Mouse (Mus musculus) liver, embryonic 14.5 days (tissue): ENCODE measurements around the gene Hc. TPM values are rescaled to one million over a fixed set of nuclear protein-coding genes. Genes with fewer than 3 reads are reported as not detected.

Source experiments
- ATAC-seq: fragments of 200-750 bp; cut with Nextera tagmentation; 2 replicates; pipeline ENCODE4 v1.8.0; 2017; ENCODE audit warnings: moderate number of reproducible peaks, mild to moderate bottlenecking, moderate library complexity; ENCODE audit not compliant: insufficient read depth
- DNase-seq, 3 experiments: peaks; one replicate each; pipeline ENCODE4 v3.0.0-alpha.2; 2012 to 2013; ENCODE audit warnings: low read depth in 3 of 3, low spot score in 3 of 3
- H3K27ac ChIP-seq: fragments of 300-500 bp; sonication (generic); 2 replicates; pipeline ENCODE4 v1.5.1; 2014; ENCODE audit warnings: moderate library complexity, mild to moderate bottlenecking, control low read depth, inconsistent platforms
- H3K27me3 ChIP-seq: fragments of 300-500 bp; sonication (generic); 2 replicates; pipeline ENCODE4 v1.6.1; 2014; ENCODE audit warnings: mild to moderate bottlenecking, low read length, moderate library complexity; ENCODE audit not compliant: control insufficient read depth, insufficient read depth
- H3K36me3 ChIP-seq: fragments of 300-500 bp; sonication (generic); replicated peaks from 2 replicates; pipeline ENCODE4 v1.6.1; 2014; ENCODE audit warnings: low read depth; ENCODE audit not compliant: control insufficient read depth, insufficient read depth
- H3K4me1 ChIP-seq, 2 experiments: fragments of 200-500 bp in 1 of 2; fragments of 300-500 bp in 1 of 2; sonication (generic) in 1 of 2; replicated peaks; 2 replicates each; pipeline ENCODE4 v1.6.1; 2012 to 2014; ENCODE audit warnings: antibody characterized with exemption in 1 of 2, inconsistent platforms in 1 of 2, low read length in 1 of 2; ENCODE audit not compliant: control insufficient read depth in 2 of 2, insufficient read depth in 2 of 2
- H3K4me2 ChIP-seq: fragments of 300-500 bp; sonication (generic); 2 replicates; pipeline ENCODE4 v1.6.1; 2014; ENCODE audit warnings: low read depth, mild to moderate bottlenecking, control low read depth, moderate library complexity
- H3K4me3 ChIP-seq, 2 experiments: fragments of 200-500 bp in 1 of 2; fragments of 300-500 bp in 1 of 2; sonication (generic) in 1 of 2; 2 replicates each; pipeline ENCODE4 v1.5.1; 2012 to 2014; ENCODE audit warnings: low read depth in 2 of 2, low read length in 2 of 2, mild to moderate bottlenecking in 2 of 2, control low read depth in 1 of 2, inconsistent platforms in 1 of 2, moderate library complexity in 1 of 2; ENCODE audit not compliant: insufficient read depth in 1 of 2
- H3K9ac ChIP-seq: fragments of 300-500 bp; sonication (generic); replicated peaks from 2 replicates; pipeline ENCODE4 v1.6.1; 2014; ENCODE audit warnings: mild to moderate bottlenecking, control low read depth, moderate library complexity
- H3K9me3 ChIP-seq: fragments of 300-500 bp; sonication (generic); 2 replicates; pipeline ENCODE4 v1.6.1; 2016; ENCODE audit warnings: low read length, mixed read lengths; ENCODE audit not compliant: control insufficient read depth
- CTCF ChIP-seq: IDR thresholded peaks from 2 replicates; pipeline ENCODE4 v1.5.1; 2016; ENCODE audit warnings: antibody characterized with exemption, low read depth, control low read depth
- EP300 ChIP-seq: IDR thresholded peaks from 2 replicates; pipeline ENCODE4 v1.6.1; 2016; ENCODE audit warnings: antibody characterized with exemption, low read depth
- WGBS: fragments of 180-500 bp; shearing (Covaris S2); extraction: QIAGEN DNeasy Blood & Tissue Kit; methylation state at CpG from one replicate; pipeline ENCODE4 v1.1.7; 2014; ENCODE audit not compliant: insufficient replicate concordance; 5-methylcytosine and 5-hydroxymethylcytosine counted together
- polyA plus RNA-seq, 2 experiments: library from polyadenylated mRNA; depleted of rRNA in 1 of 2; stranded (reverse) in 1 of 2; unstranded in 1 of 2; fragments of >200 nt; fragmentation: Nextera tagmentation in 1 of 2; extraction: Ambion mirVana in 1 of 2; gene quantifications; 2 replicates each; pipeline versions ENCODE4 v1.2.1 to v1.2.3; 2012 to 2014

Hc gene
- polyA plus RNA-seq, 2 experiments: 37.4 to 56.3 TPM

DNA sequence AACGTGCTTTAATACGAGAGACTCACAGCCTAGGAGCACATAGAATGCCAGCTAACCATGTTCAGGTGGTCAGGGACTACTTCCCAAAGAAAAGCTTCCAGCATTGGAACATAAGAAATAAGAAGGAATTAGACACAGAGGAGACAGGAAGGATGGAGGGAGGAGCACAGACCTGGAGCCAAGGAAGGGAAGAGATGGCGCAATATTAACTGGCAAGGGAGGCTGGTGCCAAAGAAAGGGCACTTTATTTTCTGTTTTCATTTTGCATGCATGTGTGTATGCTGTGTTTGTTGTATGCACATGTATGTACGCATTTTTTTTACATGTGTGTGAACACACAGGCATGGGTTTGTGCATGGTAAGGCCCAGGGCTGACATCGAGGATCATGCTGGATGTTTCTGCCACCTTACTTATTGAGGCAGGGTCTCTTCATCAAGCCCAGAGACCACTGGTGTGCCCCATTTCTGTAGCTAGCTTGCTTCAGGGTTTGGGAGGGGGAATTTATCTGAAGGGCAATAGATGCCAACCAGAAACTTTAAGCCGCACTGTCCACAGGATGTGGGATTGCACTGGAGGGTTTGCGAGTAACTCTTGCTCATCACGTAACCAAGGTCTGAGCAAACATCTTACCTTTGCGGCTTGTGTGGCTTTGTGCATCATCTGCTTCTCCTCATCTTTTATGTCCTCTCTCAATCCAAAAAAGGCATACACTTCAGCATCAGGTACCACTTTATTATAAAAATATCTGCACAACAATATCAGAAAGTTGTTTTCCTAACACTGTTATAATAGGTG is 22.5 kb downstream of the Hc start:
- WGBS: 66% methylated on average over 9 of the region's 9 CpGs
- ATAC-seq (no peak), DNase-seq (no peak)
- Histone ChIP-seq H3K9ac (no peak overlapping the region), H3K27me3 (no peaks in the 10 kb centered on the region), H3K4me2 (no peak overlapping the region), H3K4me3 (no peak overlapping the region), H3K4me1 (no peaks in the 10 kb centered on the region; a peak in 1 of 4 replicates), H3K36me3 (no peaks in the 10 kb centered on the region), H3K9me3 (no peaks in the 10 kb centered on the region), H3K27ac (no peak overlapping the region)
- TF ChIP-seq CTCF (no peak), EP300 (no peak)

DNA sequence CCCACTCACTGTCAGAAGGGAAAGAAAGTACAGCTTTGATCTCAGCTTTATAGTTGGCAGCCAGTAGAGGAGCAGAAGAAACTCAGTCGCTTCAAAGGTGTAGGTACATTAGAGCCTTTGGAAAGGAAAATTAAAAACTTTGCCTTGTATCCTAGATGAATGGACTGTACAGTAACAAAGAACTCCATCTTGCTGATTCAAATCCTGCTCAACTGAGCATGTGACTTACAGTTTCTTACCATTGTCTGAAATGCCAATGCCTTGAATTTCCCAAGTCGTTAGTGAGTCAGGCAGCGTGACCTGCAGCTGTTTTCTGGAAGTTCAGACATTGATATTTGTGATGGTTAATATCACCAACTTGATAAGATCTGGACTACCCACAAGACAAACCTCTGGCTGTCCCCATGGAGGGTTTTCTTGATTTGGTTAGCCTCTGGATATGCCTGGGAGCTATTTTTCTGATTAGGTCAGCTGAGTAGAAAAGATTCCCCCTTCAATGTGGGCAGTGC is 36.5 kb downstream of the Hc start:
- 60% methylated on average over 3 of the region's 3 CpGs for WGBS
- Histone ChIP-seq H3K36me3 (no peaks in the 10 kb centered on the region), H3K27me3 (no peaks in the 10 kb centered on the region), H3K27ac (no peak overlapping the region), H3K4me1 (no peaks in the 10 kb centered on the region), H3K4me3 (no peak overlapping the region), H3K4me2 (no peak overlapping the region), H3K9me3 (no peaks in the 10 kb centered on the region), H3K9ac (no peak overlapping the region)
- no peak for DNase-seq
- TF ChIP-seq EP300 (no peak), CTCF (no peak)
- no peak for ATAC-seq

DNA sequence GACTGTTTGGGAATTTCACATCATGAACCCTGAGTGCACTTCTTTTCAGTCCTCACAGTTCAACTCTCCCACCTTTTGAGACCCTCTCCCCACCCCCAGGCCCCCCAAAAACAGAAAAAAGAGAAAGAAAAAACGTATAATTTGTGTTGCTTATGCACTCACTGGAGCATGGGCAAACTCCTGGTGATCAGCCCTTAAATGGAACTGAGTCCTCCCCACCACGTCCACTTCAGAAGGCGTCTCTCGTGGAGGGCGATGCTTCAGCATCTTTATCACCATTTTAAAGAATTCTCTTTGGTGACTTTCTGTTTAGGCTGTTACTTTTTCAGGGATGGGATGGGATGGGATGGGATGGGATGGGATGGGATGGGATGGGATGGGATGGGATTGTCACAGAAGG is 39.4 kb downstream of the Hc start:
- Histone ChIP-seq H3K27ac (no peak overlapping the region), H3K9me3 (no peaks in the 10 kb centered on the region), H3K4me3 (no peak overlapping the region), H3K36me3 (no peaks in the 10 kb centered on the region), H3K9ac (no peak overlapping the region), H3K4me2 (no peak overlapping the region), H3K4me1 (no peaks in the 10 kb centered on the region), H3K27me3 (no peaks in the 10 kb centered on the region)
- WGBS: 63% methylated on average over 5 of the region's 5 CpGs
- ATAC-seq (no peak), DNase-seq (no peak)
- no peak for TF ChIP-seq CTCF
- TF ChIP-seq EP300: no peak

DNA sequence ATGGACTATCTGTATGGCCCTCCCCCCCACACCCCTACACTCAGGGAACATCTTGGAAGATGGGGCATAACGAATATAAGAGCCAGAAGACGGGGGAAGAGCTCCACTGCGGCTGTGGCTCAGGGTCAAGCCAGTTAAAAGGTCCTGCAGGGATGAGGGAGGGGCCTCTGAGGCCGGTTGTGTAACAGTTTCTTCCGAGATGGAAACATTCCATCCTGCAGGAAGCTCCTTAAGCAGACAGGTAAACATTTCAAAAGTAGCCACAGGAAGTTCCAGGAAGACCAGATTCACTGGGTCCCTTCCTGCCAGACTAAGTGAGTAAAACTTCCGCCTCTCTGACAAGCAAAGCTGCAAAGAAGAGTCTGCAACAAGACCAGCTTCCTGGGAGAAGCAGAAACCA is 45.4 kb downstream of the Hc start:
- Histone ChIP-seq H3K4me3 (no peak overlapping the region), H3K4me1 (no peaks in the 10 kb centered on the region), H3K9ac (no peak overlapping the region), H3K27me3 (no peaks in the 10 kb centered on the region), H3K4me2 (no peak overlapping the region), H3K9me3 (no peaks in the 10 kb centered on the region), H3K27ac (no peak overlapping the region), H3K36me3 (no peaks in the 10 kb centered on the region)
- WGBS: 12% methylated on average over 6 of the region's 6 CpGs
- DNase-seq (no peak), ATAC-seq (no peak)
- TF ChIP-seq CTCF: no peak
- TF ChIP-seq EP300: no peak

DNA sequence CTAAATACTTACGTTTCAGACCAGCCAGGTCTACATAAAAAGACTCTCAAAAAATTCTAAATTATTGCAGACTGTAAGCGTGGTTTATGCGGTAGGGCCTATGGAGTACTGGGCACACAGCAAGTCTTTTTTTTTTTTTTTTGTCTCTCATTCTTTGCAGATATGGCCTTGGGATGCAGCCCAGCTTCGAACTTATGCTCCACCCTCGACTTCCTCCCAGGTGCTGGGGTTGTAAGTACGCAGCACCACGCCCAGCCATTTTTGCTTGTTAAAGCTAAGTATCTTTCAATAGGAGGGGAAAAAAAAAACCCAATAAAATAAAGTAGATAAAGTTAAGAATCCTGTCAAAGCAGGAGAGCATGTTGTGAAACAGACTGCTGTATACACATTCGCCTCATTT is 49.6 kb downstream of the Hc start:
- Histone ChIP-seq H3K27ac (no peak overlapping the region), H3K4me1 (no peaks in the 10 kb centered on the region), H3K27me3 (no peaks in the 10 kb centered on the region), H3K9me3 (no peaks in the 10 kb centered on the region), H3K4me2 (no peak overlapping the region), H3K36me3 (no peaks in the 10 kb centered on the region), H3K9ac (no peak overlapping the region), H3K4me3 (no peak overlapping the region)
- 60% methylated on average over 8 of the region's 8 CpGs for WGBS
- ATAC-seq: no peak
- DNase-seq: no peak
- TF ChIP-seq CTCF (no peak), EP300 (no peak)
